In genomic region chr12:71840430-71841186, GRCm38 (mm10) we compare ENCODE assay signal across 17 mouse cellular contexts. TPM values are rescaled to one million over a fixed set of nuclear protein-coding genes. Genes with fewer than 3 reads are reported as not detected.
A peak's percentile ranks its signal among the peaks of the same experiment; 100 is the strongest.
DNase-seq lines count a peak whose midpoint lies in the region; ATAC-seq and TF ChIP-seq lines count a peak whose summit lies in the region.
"Had no signal": no experiment of that assay in that cellular context is flagged by ENCODE, and none has a peak within 500 bp of the region (broad histone marks: within the 10 kb centered on the region; RNA-seq: fewer than 3 reads in every experiment).

No protein-coding gene starts in this region.

- intact Hi-C loops in heart, postnatal 36 days (cut with DNase I), result no loop called here

- H3K27me3 ChIP-seq in heart, embryonic 15.5 days, result no peaks in the 10 kb centered on the region
- no peaks in the 10 kb centered on the region for H3K27me3 ChIP-seq in liver, embryonic 11.5 days (replicated peaks; ENCODE audit: control insufficient read depth, insufficient read depth, low read length)
- H3K27me3 ChIP-seq in liver, postnatal 0 days (ENCODE audit: insufficient read depth, low read length), result no peaks in the 10 kb centered on the region
- H3K27me3 ChIP-seq: forebrain, embryonic 15.5 days; lung, embryonic 15.5 days; neural tube, embryonic 15.5 days had no signal

- no peak for TF ChIP-seq CTCF in liver, postnatal 0 days (IDR thresholded peaks at IDR 0.05; ENCODE audit: low read depth)

- no peak for DNase-seq in heart, postnatal 36 days
- no peak for DNase-seq in liver, embryonic 11.5 days (ENCODE audit: low spot score)
- no peak for DNase-seq in liver, postnatal 0 days
- peak; percentile 67 for DNase-seq in kidney, adult 9 months
- DNase-seq in kidney, postnatal 36 days, result peak; percentile 54
- DNase-seq: adrenal gland, postnatal 14 days; cerebellum, postnatal 14 days; retina, postnatal 1 day; thymus, adult 18-20 months had no signal

- peaks cover 78% of the 10 kb centered on the region for H3K4me1 ChIP-seq in heart, embryonic 15.5 days (replicated peaks)
- H3K4me1 ChIP-seq in liver, embryonic 11.5 days (replicated peaks; ENCODE audit: control insufficient read depth, insufficient read depth, low read length), result peaks cover 68% of the 10 kb centered on the region
- peaks cover 54% of the 10 kb centered on the region for H3K4me1 ChIP-seq in liver, postnatal 0 days (ENCODE audit: insufficient read depth)

- no peak for TF ChIP-seq EP300 in liver, postnatal 0 days (IDR thresholded peaks at IDR 0.05; ENCODE audit: low read depth)

- no peak overlapping the region for H3K4me2 ChIP-seq in heart, embryonic 15.5 days
- H3K4me2 ChIP-seq in liver, embryonic 11.5 days, result no peak overlapping the region
- no peak overlapping the region for H3K4me2 ChIP-seq in liver, postnatal 0 days (ENCODE audit: low read depth, low read length)
- H3K4me2 ChIP-seq: forebrain, embryonic 15.5 days; lung, embryonic 15.5 days; neural tube, embryonic 15.5 days had no signal

- H3K9me3 ChIP-seq in heart, embryonic 15.5 days (replicated peaks), result no peaks in the 10 kb centered on the region
- no peaks in the 10 kb centered on the region for H3K9me3 ChIP-seq in liver, embryonic 11.5 days (ENCODE audit: control insufficient read depth, low read length)
- no peaks in the 10 kb centered on the region for H3K9me3 ChIP-seq in liver, postnatal 0 days (ENCODE audit: low read length)
- H3K9me3 ChIP-seq: forebrain, embryonic 15.5 days; lung, embryonic 15.5 days; midbrain, embryonic 10.5 days; neural tube, embryonic 15.5 days had no signal

- H3K36me3 ChIP-seq in heart, embryonic 15.5 days, result no peaks in the 10 kb centered on the region
- no peaks in the 10 kb centered on the region for H3K36me3 ChIP-seq in liver, embryonic 11.5 days (ENCODE audit: control insufficient read depth, insufficient read depth, low read length)
- H3K36me3 ChIP-seq in liver, postnatal 0 days (replicated peaks; ENCODE audit: insufficient read depth, low read length), result no peaks in the 10 kb centered on the region
- H3K36me3 ChIP-seq: forebrain, embryonic 15.5 days; lung, embryonic 15.5 days; midbrain, embryonic 10.5 days; neural tube, embryonic 15.5 days had no signal

- ATAC-seq in heart, embryonic 15.5 days (replicated peaks; ENCODE audit: insufficient number of reproducible peaks, insufficient read depth, low FRiP score, low read depth), result no peak
- no peak for ATAC-seq in liver, embryonic 11.5 days (replicated peaks; ENCODE audit: low FRiP score)
- no peak for ATAC-seq in liver, postnatal 0 days
- no peak for ATAC-seq in megakaryocyte progenitor cell, adult 5-6 weeks (replicated peaks; ENCODE audit: poor library complexity)
- ATAC-seq: CD4-positive, CD25-positive, alpha-beta regulatory T cell, adult 4 months; forebrain, embryonic 15.5 days; inflammation-experienced regulatory T-cells, adult 6 months had no signal

- WGBS in heart, embryonic 15.5 days, result 42% methylated on average over 6 of the region's 6 CpGs
- 44% methylated on average over 6 of the region's 6 CpGs for WGBS in liver, embryonic 11.5 days
- 65% methylated on average over 6 of the region's 6 CpGs for WGBS in liver, postnatal 0 days (ENCODE audit: insufficient replicate concordance)

- H3K4me3 ChIP-seq in heart, embryonic 15.5 days, result no peak overlapping the region
- no peak overlapping the region for H3K4me3 ChIP-seq in liver, embryonic 11.5 days (ENCODE audit: low read depth, low read length)
- H3K4me3 ChIP-seq in liver, postnatal 0 days (ENCODE audit: low read depth, low read length), result no peak overlapping the region
- H3K4me3 ChIP-seq: forebrain, embryonic 15.5 days; lung, embryonic 15.5 days; midbrain, embryonic 10.5 days; neural tube, embryonic 15.5 days had no signal

- H3K27ac ChIP-seq in heart, embryonic 15.5 days, result peak overlapping the region; percentile 2; the same call in 1 of the 2 replicates
- H3K27ac ChIP-seq in liver, embryonic 11.5 days (ENCODE audit: low read depth, low read length), result peak overlapping the region; percentile 21; the same call in 1 of the 2 replicates
- no peak overlapping the region for H3K27ac ChIP-seq in liver, postnatal 0 days (ENCODE audit: low read depth)
- H3K27ac ChIP-seq: forebrain, embryonic 15.5 days; lung, embryonic 15.5 days; midbrain, embryonic 10.5 days; neural tube, embryonic 15.5 days had no signal

- no peak overlapping the region for H3K9ac ChIP-seq in heart, embryonic 15.5 days
- H3K9ac ChIP-seq in liver, embryonic 11.5 days (ENCODE audit: low read depth, low read length), result no peak overlapping the region
- H3K9ac ChIP-seq in liver, postnatal 0 days (replicated peaks), result no peak overlapping the region
- H3K9ac ChIP-seq: forebrain, embryonic 15.5 days; lung, embryonic 15.5 days; neural tube, embryonic 15.5 days had no signal

RNA-seq across cellular contexts. Expression of gene Daam1, which starts 9.7 kb away (rescaled TPM):
- polyA plus RNA-seq in heart, embryonic 15.5 days (2015; fragmentation: Nextera tagmentation; extraction: Ambion mirVana), result 20.9 and 21.4 TPM in 2 replicates
- 10 to 100 TPM; 68.1 to 82.1 TPM for total RNA-seq in heart, postnatal 36 days (2021)
- 15.2 and 16.4 TPM in 2 replicates for polyA plus RNA-seq in liver, embryonic 11.5 days (2014; fragmentation: Nextera tagmentation; extraction: Ambion mirVana)
- polyA plus RNA-seq in liver, postnatal 0 days (2015; fragmentation: Nextera tagmentation; extraction: Ambion mirVana), result 3.6 and 4.5 TPM in 2 replicates
- total RNA-seq in megakaryocyte progenitor cell, adult 5-6 weeks (2015), result 16.9 and 17.9 TPM in 2 replicates
- 17.5 and 17.7 TPM in 2 replicates for total RNA-seq in megakaryocyte progenitor cell, adult 5-6 weeks (2017)

Comparison
In these comparisons a context has a peak if more than half of its experiments do, and no peak if none do; other contexts are left out.
1. DNase-seq: peak in kidney, adult 9 months (single experiment) and kidney, postnatal 36 days (2 of 2); none in heart, postnatal 36 days (0 of 2), liver, embryonic 11.5 days (single experiment) and liver, postnatal 0 days (single experiment).